Mouse (Mus musculus): ENCODE measurements at regions not wholly inside any gene's neighbourhood (a gene's known extent, or its start where the extent isn't known, plus 50 kb on each side); places are given as distances from the start of the nearest gene placed in this dataset.
A peak's percentile ranks its signal among the peaks of the same experiment; 100 is the strongest.

DNA sequence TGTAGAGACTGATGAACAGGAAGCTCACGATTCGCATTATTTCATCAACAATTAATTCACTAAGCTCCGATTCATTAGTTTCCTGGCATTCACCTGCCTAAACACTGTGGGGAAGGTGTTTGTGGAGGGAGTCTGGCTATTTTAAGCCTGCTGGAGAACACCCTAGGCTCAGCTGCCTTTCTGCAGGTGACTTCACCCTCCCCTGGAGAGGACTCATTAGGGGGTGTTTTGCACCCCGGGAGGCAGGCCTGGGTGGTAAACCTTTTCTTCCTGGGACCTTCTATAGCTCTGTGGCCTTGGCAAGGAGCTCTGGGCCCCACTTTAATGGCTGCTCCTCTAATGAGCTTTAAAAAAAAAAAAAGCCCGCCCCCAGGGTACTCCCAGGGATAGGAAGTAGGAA is 55.4 kb upstream of the Bnc1 start:
- no peak for ATAC-seq (replicated peaks; ENCODE audit: extremely low read depth, insufficient read depth, low FRiP score)
- H3K9me3 ChIP-seq (replicated peaks; ENCODE audit: control insufficient read depth, low read length): no peaks in the 10 kb centered on the region
- H3K36me3 ChIP-seq (ENCODE audit: control insufficient read depth, insufficient read depth): no peaks in the 10 kb centered on the region
- H3K9ac ChIP-seq (ENCODE audit: low read length): no peak overlapping the region
- no peak overlapping the region for H3K4me3 ChIP-seq (ENCODE audit: low read length)
- H3K27ac ChIP-seq (ENCODE audit: low read length): no peak overlapping the region
- no peaks in the 10 kb centered on the region for H3K27me3 ChIP-seq (ENCODE audit: control insufficient read depth, insufficient read depth, low read length)
- H3K4me1 ChIP-seq (ENCODE audit: control insufficient read depth, insufficient read depth, low read length): no peaks in the 10 kb centered on the region
- no peak overlapping the region for H3K4me2 ChIP-seq (ENCODE audit: low read depth, low read length)
- WGBS: 74% methylated on average over 5 of the region's 5 CpGs

DNA sequence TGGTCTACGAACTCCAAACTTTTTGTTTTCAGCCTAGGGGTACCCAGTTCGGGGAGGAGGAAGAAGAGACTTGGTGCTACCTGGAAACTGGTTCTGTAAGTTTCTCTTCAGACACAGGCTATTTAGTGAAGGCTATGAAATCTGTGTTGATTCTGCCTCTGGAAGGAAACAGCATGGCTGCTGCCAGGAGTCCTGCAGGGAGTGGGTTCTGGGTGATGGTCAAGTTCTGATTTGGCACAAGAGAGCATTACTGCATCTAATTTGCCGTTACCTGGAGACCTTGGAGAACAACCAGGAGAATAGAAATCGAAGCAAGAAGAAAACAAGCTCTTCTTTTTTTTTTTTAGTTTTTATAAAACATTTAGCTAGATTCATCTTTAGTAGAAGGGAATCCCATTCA is 61.3 kb upstream of the Bnc1 start:
- WGBS: 79% methylated on average over 4 of the region's 4 CpGs
- H3K4me2 ChIP-seq (ENCODE audit: low read depth, low read length): no peak overlapping the region

DNA sequence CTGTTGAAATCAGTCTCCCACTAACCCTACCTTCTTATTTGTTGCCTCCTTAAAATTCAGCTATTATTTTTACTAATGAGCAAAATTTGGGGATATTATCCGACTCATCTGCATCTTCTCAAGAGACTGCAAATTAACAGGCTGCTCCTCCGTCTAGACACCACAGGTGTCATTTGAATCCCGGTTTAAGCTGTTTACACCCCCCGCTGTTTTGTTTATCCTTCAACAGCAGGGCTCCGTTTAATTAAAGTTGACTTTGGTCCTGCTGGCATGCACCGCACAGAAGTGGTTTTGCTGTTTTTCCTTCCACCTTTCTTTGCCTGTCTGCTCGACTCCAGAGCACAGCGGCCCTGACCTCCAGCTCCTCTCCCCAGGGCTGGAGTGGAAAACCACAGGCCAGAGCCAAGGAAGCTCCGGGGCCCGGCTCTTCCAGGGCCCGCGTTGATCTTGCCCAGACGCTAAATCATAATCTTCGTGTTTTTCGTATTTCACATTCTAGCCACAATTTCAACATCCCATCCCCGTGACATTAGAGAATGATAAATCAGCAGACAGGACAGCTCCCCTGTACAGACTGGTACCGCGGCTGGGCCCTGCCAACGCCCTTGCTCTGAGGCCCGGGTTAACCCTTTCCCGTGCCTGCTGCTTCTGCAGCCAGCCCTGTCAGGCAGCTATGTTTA is 64.6 kb upstream of the Bnc1 start:
- Histone ChIP-seq H3K9me3 (replicated peaks; ENCODE audit: control insufficient read depth, low read length) (no peaks in the 10 kb centered on the region), H3K36me3 (ENCODE audit: control insufficient read depth, insufficient read depth) (no peaks in the 10 kb centered on the region), H3K4me1 (ENCODE audit: control insufficient read depth, insufficient read depth, low read length) (peaks cover 7% of the 10 kb centered on the region; the same call in 1 of the 2 replicates), H3K27ac (ENCODE audit: low read length) (peak overlapping the region; percentile 4; the same call in 1 of the 2 replicates), H3K27me3 (ENCODE audit: control insufficient read depth, insufficient read depth, low read length) (no peaks in the 10 kb centered on the region), H3K4me3 (ENCODE audit: low read length) (peak overlapping the region; percentile 31), H3K9ac (ENCODE audit: low read length) (peak overlapping the region; percentile 26), H3K4me2 (ENCODE audit: low read depth, low read length) (peak overlapping the region; percentile 50)
- 10% methylated on average over 21 of the region's 21 CpGs for WGBS
- no peak; the same call in 1 of the 2 replicates for ATAC-seq (replicated peaks; ENCODE audit: extremely low read depth, insufficient read depth, low FRiP score)

More for the DNA sequence above, 61.3 kb upstream of the Bnc1 start:
- no peaks in the 10 kb centered on the region for H3K27me3 ChIP-seq (ENCODE audit: control insufficient read depth, insufficient read depth, low read length)
- H3K4me1 ChIP-seq (ENCODE audit: control insufficient read depth, insufficient read depth, low read length): peaks cover 7% of the 10 kb centered on the region; the same call in 1 of the 2 replicates
- H3K4me3 ChIP-seq (ENCODE audit: low read length): no peak overlapping the region
- H3K9ac ChIP-seq (ENCODE audit: low read length): no peak overlapping the region
- H3K27ac ChIP-seq (ENCODE audit: low read length): no peak overlapping the region
- H3K36me3 ChIP-seq (ENCODE audit: control insufficient read depth, insufficient read depth): no peaks in the 10 kb centered on the region
- ATAC-seq (replicated peaks; ENCODE audit: extremely low read depth, insufficient read depth, low FRiP score): no peak
- no peaks in the 10 kb centered on the region for H3K9me3 ChIP-seq (replicated peaks; ENCODE audit: control insufficient read depth, low read length)

- Histone ChIP-seq H3K4me1 (ENCODE audit: control insufficient read depth, insufficient read depth, low read length) (no peaks in the 10 kb centered on the region), H3K27ac (ENCODE audit: low read length) (no peak overlapping the region), H3K9ac (ENCODE audit: low read length) (no peak overlapping the region), H3K36me3 (ENCODE audit: control insufficient read depth, insufficient read depth) (no peaks in the 10 kb centered on the region), H3K9me3 (replicated peaks; ENCODE audit: control insufficient read depth, low read length) (no peaks in the 10 kb centered on the region), H3K4me2 (ENCODE audit: low read depth, low read length) (no peak overlapping the region), H3K4me3 (ENCODE audit: low read length) (no peak overlapping the region), H3K27me3 (ENCODE audit: control insufficient read depth, insufficient read depth, low read length) (peaks cover 2% of the 10 kb centered on the region; the same call in 1 of the 2 replicates)
- no peak for ATAC-seq (replicated peaks; ENCODE audit: extremely low read depth, insufficient read depth, low FRiP score)
- 41% methylated on average over 7 of the region's 7 CpGs for WGBS
Measured at GRCm38 (mm10) chr7:82063407-82063806, 71.3 kb upstream of the Bnc1 start.

- Histone ChIP-seq H3K4me3 (ENCODE audit: low read length) (no peak overlapping the region), H3K36me3 (ENCODE audit: control insufficient read depth, insufficient read depth) (no peaks in the 10 kb centered on the region), H3K4me2 (ENCODE audit: low read depth, low read length) (no peak overlapping the region), H3K27me3 (ENCODE audit: control insufficient read depth, insufficient read depth, low read length) (0 out of 2 replicates have a peak, but pooled peaks cover 2% of the 10 kb centered on the region), H3K27ac (ENCODE audit: low read length) (no peak overlapping the region), H3K9me3 (replicated peaks; ENCODE audit: control insufficient read depth, low read length) (no peaks in the 10 kb centered on the region), H3K9ac (ENCODE audit: low read length) (no peak overlapping the region), H3K4me1 (ENCODE audit: control insufficient read depth, insufficient read depth, low read length) (no peaks in the 10 kb centered on the region)
- WGBS: 66% methylated on average over 7 of the region's 7 CpGs
- ATAC-seq (replicated peaks; ENCODE audit: extremely low read depth, insufficient read depth, low FRiP score): no peak
Measured at GRCm38 (mm10) chr7:82069629-82070450, 77.7 kb upstream of the Bnc1 start.

DNA sequence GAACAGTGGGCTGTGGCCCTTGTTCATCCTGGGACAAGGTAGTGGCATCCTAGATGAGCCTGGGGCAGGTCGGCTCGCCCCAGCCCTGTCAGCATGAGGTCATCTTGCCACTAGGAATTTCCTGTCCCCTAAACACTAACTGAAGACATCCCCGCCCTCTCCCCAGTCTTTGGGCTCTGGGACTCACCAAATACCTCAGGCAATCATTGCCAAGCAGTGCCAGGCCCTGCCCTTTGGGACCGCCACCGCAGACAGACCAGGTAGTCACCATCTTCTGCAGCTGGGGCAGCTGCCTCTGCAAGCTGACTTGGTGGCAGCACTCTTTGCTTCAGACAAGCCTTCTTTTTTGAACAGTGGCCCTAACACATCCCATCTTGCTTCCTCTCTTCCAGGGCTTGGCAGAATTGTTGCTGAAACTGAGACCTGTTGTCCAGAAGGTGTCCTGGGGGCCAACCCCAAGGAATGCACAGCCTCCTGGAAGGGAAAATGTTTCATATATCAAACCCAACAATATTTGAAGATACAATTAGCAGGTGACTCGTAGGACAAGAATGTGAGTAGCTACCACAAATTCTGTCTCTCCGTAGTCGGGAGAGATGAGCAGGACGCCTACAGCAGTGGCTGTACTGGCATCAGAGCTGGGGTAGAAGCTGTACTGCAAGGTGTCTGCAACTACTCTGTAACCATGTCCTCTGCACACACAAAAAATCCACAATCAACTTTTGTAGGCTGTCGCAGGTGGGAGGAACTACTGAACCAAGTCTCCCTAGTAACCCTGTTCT is 79.0 kb upstream of the Bnc1 start:
- Histone ChIP-seq H3K4me3 (ENCODE audit: low read length) (no peak overlapping the region), H3K9me3 (replicated peaks; ENCODE audit: control insufficient read depth, low read length) (no peaks in the 10 kb centered on the region), H3K9ac (ENCODE audit: low read length) (no peak overlapping the region), H3K27me3 (ENCODE audit: control insufficient read depth, insufficient read depth, low read length) (0 out of 2 replicates have a peak, but pooled peaks cover 2% of the 10 kb centered on the region), H3K27ac (ENCODE audit: low read length) (no peak overlapping the region), H3K4me2 (ENCODE audit: low read depth, low read length) (no peak overlapping the region), H3K4me1 (ENCODE audit: control insufficient read depth, insufficient read depth, low read length) (0 out of 2 replicates have a peak, but pooled peaks cover 2% of the 10 kb centered on the region), H3K36me3 (ENCODE audit: control insufficient read depth, insufficient read depth) (no peaks in the 10 kb centered on the region)
- 74% methylated on average over 10 of the region's 10 CpGs for WGBS
- no peak for ATAC-seq (replicated peaks; ENCODE audit: extremely low read depth, insufficient read depth, low FRiP score)

DNA sequence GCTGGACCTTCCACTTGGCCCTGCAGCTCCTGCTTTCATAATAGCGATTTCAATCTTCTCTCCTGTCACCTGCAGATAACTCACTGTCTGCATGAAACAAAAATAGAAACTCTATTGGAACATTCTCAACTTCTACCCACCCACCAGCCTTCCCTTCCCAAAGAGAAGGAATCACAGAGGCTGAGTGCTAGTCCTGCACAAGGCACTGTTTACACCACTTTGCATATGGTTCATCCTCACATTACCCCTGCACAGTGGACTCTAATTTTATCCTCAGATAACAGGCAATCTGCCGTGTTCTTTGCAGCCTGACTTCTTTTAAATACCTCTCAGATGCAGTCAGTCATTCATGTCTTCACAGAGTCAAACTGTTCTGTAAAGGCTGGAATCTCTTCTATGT is 83.3 kb upstream of the Bnc1 start:
- H3K27me3 ChIP-seq (ENCODE audit: control insufficient read depth, insufficient read depth, low read length): 0 out of 2 replicates have a peak, but pooled peaks cover 2% of the 10 kb centered on the region
- H3K36me3 ChIP-seq (ENCODE audit: control insufficient read depth, insufficient read depth): no peaks in the 10 kb centered on the region
- 0 out of 2 replicates have a peak, but pooled peaks cover 2% of the 10 kb centered on the region for H3K4me1 ChIP-seq (ENCODE audit: control insufficient read depth, insufficient read depth, low read length)
- no peak overlapping the region for H3K27ac ChIP-seq (ENCODE audit: low read length)
- no peaks in the 10 kb centered on the region for H3K9me3 ChIP-seq (replicated peaks; ENCODE audit: control insufficient read depth, low read length)
- no peak for ATAC-seq (replicated peaks; ENCODE audit: extremely low read depth, insufficient read depth, low FRiP score)
- no peak overlapping the region for H3K9ac ChIP-seq (ENCODE audit: low read length)
- no peak overlapping the region for H3K4me3 ChIP-seq (ENCODE audit: low read length)
- WGBS: 46% methylated on average over 2 of the region's 2 CpGs
- no peak overlapping the region for H3K4me2 ChIP-seq (ENCODE audit: low read depth, low read length)

- Histone ChIP-seq H3K9ac (ENCODE audit: low read length) (no peak overlapping the region), H3K27ac (ENCODE audit: low read length) (no peak overlapping the region), H3K4me1 (ENCODE audit: control insufficient read depth, insufficient read depth, low read length) (no peaks in the 10 kb centered on the region), H3K36me3 (ENCODE audit: control insufficient read depth, insufficient read depth) (no peaks in the 10 kb centered on the region), H3K4me2 (ENCODE audit: low read depth, low read length) (no peak overlapping the region), H3K27me3 (ENCODE audit: control insufficient read depth, insufficient read depth, low read length) (no peaks in the 10 kb centered on the region), H3K9me3 (replicated peaks; ENCODE audit: control insufficient read depth, low read length) (no peaks in the 10 kb centered on the region), H3K4me3 (ENCODE audit: low read length) (no peak overlapping the region)
- 34% methylated on average over 3 of the region's 3 CpGs for WGBS
- no peak for ATAC-seq (replicated peaks; ENCODE audit: extremely low read depth, insufficient read depth, low FRiP score)
Measured at GRCm38 (mm10) chr7:82081851-82082250, 89.8 kb upstream of the Bnc1 start.

Data from heart, embryonic 16.5 days (tissue).